Mouse (Mus musculus): Measurements from ENCODE around the gene Chd2.

- TF ChIP-seq CTCF (IDR thresholded peaks at IDR 0.05; ENCODE audit: low read depth, low read length) (no peak), POLR2A (IDR thresholded peaks at IDR 0.05; ENCODE audit: borderline replicate concordance, low read depth, low read length) (no peak)
Measured at GRCm38 (mm10) chr7:73463546-73463945, 78.1 kb downstream of the Chd2 start.

Measured in bone marrow macrophage, adult 2 months (primary cell).